Mouse (Mus musculus) MEL-GATA-1-ER (cell line): ENCODE data around the gene Nlgn1.

Source experiments
- DNase-seq: peaks from one replicate; pipeline ENCODE4 v3.0.0-alpha.2; 2012; ENCODE audit warnings: low read depth; ENCODE audit errors: extremely low read depth

Nlgn1 gene

DNA sequence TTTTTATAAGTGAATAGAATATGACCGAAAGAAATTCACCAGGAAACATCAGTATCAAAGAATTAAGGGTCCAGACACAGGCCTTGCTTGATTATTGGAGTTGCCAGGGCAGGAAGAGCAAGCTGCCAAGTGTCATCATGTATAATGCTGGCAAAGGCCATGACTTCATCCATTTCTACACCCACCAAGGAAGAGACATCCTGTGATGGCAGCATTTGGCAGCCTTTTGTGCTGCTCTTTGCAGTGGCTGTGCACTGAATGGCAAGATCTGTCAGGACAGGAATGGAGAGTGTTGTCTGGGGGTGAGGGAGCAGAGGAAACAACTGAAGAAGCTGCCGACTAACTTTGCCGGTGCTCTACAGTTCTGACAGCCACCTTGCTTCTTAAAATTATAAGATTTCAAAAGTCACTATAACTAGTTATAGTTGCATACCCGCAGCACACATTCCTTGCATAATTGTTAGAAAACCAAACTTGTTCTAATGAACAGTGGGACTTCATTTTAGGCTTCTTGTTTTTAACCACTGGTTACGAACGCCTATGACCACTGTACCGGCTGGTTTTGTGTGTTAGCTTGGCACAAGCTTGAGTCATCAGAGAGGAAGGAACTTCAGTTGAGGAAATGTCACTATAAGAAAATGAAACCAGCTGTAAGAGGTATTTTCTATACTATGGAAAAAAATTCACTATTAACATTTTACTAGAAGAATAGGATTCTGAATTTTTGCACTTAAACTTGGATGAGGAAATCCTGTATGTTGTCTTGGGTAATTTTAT, 487.4 kb downstream of the Nlgn1 start:
- DNase-seq, result no peak

DNA sequence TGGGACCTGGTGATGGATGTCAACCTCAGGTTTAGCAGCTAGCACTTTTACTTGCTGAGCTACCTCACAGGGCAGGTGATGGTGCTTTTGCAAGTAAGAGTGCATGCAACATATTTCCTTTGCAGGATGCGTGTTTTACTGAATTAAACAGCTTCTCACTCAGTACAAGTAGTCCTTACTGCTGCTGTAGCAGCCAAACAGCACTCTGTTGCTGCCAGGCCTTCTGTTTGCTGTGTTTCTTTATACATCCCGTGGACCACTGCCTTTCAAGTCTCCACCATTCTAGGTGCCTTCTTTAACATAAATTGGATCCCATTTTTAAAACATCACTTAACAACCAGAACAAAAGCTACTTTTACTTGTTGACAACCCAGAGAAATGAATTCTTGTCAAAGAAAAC, 502.0 kb downstream of the Nlgn1 start:
- DNase-seq, result no peak

DNA sequence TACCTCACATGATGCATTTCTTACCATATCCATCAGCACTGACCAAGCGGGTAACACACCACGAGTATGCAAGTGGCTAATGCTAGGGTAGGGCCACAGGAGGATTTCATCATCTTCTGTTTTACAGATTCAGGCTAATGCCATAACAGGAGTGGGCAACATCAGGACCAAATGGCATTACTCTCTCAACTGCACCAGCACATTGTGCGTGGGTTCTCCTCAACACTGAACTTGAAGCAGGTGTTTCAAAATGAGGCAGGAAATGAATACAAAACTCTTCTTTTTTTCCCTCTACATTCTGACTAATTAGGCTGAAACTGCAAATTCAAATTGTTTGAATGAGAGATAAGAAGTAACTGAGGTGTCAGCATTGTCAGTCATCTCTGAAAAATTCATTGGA, 518.9 kb downstream of the Nlgn1 start:
- DNase-seq, result no peak

DNA sequence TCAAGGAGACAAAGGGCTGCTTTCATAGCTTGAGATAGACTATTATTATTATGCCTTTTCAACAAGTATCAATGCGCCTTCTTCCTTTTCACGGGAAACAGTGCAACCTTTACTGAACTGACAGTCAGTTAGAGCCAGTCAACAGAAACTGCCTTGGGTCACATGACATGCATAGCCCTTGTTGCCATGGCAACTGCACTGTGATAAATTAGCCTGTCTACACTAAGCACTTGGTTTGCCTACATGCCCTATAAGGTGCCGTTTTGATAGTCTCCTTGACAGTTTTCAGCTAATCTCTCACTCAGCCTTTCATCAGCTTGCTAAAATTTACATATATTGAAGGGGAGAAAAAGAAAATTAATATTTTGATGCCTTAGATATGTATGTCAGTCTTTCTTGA, 524.7 kb downstream of the Nlgn1 start:
- no peak for DNase-seq

DNA sequence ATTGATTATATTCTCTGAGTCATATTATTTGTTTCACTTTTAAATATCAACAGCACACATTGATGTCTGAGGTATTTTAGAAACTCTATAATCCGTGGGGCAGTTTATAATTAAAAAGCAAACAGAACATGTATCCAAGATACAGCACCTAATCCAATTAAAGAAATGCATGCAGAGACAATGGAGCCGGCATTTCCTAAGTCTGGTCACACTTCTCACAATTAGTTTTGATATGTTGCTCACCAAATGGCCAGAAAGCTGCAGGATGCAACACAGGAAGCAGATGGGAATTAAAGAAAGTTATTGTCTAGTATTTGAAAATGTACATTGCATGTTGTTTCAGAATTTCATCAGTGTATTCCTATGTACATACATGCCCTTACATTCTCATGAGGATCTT, 550.6 kb downstream of the Nlgn1 start:
- no peak for DNase-seq

DNA sequence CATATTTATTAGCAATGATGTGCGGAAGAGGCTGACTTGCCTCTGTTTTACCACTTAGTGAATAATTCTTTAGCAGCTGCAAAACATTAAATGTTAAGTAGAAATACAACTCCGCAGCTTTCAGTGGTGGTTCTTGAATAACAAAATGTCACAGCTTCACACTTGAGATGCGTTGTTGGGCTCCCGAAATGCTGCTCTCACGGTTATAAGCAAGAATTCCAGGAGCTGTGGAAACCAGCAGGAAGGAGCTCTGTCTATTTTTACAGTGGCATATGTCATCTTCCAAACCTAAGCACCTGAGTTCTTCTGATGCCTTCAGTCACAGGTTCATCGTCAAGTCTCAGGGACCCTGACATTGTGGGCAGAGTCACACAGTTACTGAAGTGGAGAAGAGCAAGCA, 556.8 kb downstream of the Nlgn1 start:
- no peak for DNase-seq

DNA sequence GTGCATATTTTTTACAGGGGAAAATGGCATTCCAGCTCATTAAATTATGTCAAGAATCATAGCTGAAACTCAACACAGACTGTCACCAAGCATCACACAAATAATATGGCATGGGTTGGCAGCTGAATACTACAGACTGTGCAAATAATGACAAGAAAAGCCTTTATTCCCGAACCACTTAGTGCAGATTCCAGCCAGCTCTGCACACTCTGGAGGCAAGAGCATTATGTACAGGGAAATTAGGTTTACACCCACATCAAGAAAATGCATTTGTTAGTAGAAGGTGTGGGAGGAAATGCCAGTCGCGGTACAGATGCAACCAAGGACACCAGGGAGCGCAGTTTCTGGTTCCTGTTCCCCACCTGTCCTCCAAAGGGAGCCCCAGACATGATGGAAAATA, 558.4 kb downstream of the Nlgn1 start:
- no peak for DNase-seq

DNA sequence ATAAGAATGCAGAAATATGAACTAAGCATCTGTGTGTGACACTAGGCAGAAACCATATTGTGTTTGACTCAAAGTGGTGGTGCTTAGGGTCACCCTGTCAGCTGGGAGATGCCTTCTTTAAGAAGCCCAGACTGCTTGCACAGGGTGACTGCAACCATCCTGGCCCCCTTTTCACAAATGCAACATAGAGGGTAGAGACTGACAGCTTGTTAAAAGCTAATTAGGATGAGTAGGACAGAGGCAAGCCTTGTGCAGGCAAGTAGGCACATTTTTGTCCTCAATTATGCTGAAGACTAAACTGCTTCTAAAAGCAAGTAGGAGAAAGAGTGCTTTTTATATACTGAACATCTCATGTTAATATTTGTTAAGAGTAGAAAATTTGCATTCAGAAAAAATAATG, 558.8 kb downstream of the Nlgn1 start:
- no peak for DNase-seq

DNA sequence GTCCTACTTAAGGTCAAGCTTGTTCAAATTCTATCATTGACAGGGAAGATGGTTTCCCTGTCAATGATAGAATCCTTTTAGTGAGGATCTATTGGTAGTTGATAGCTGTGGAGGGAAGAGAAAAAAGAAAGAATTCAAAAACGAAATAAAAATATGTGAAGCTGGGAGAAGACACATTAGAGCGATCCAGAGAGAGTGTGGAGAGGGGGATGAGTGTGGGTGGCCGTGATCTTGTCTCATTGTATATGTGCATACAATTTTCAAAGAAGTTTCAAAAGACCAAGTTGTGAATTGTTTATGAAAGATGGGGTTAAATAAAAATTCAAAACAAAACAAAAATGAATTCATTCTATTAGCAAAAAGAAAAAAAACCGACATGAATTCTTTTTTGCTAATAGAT, 568.6 kb downstream of the Nlgn1 start:
- DNase-seq, result no peak

DNA sequence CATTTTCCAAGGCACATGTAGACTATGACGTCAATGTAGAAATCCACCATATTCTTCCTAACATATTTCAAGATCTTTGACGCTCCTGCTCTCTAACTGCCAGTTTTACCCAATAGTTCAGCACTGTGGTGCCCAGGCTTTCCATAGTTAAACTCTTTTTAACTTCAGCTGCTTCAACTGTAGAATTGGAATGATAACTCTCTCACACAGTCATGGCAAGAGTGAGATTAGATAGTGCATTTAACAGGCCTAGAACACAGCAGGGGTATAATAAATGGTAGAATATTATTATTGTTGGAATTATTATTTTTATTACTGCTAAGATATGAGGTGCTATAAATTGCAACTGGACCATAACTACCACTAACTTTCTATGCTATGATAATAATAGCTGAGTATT, 574.4 kb downstream of the Nlgn1 start:
- DNase-seq, result no peak

DNA sequence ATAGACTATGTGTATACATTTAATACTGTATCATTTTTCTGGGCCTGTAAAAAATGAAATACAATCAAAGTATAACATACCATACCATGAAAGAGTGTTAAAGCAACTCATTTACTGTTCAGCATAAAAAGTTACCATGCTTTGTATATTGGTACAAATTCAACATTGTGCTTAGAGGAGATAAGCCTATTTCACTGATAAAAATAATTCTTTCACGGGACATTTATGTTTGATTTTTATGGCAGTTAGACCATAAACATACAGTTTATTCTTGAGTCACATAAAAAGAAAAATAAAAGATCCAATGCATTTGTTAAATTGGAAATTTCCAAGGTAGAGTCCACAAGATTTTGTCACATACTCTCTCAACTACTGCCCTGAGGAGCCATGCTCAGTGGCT, 608.1 kb downstream of the Nlgn1 start:
- no peak for DNase-seq

DNA sequence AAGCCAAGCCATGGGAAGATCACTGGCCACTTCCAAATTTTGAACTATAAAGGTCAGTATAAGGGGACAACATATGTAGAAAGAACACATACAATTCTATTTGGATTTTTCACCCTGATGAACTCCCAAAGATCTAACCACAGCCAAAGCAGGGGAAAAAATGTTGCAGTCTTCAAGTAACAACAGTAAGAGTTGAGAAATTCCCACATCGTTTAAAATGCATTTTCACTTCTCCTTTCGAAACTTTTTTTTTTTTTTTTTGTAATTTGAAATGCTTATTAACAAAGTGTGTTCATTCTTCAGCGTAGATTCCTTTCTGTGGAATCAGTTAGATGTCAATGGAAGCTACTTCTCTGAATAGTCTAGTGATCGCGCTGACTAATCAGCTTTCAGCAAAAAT, 610.8 kb downstream of the Nlgn1 start:
- no peak for DNase-seq

DNA sequence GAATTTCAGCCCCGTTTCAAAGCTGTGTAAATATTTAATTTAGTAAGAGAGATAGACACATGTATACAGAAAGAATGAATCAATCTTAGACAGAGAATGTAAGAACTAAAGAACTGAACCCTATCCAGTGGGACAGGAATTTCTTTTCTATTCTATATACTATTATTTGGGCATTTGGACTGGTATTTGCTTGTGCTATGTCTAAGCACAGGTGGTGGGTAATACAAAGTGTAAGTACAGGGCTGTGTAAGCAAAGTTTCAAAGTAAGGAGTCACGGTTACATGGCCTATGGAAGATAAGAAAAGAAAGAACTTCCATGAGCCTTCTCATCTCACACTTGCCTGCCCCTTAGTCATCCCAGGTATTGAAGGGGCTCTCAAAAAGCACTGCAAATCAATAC, 624.9 kb downstream of the Nlgn1 start:
- no peak for DNase-seq

DNA sequence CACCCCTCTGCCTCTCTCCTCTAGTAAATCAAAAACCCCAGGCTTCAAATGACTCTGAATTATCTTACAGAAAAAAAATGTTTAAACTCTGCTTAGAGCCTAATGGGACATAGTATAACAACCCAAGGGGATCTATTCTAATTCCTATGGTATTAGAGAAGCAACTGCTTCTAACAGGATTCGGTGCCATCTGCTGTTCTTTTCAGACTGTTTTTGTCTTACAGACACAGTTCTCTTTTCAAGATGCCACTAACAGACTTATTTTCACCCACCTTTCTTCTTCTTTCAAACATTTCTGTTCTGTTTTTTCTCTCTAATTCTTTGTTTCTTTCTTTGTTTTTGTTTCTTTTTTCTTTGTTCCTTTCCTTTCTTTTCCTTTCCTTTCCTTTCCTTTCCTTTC, 635.0 kb downstream of the Nlgn1 start:
- no peak for DNase-seq

DNA sequence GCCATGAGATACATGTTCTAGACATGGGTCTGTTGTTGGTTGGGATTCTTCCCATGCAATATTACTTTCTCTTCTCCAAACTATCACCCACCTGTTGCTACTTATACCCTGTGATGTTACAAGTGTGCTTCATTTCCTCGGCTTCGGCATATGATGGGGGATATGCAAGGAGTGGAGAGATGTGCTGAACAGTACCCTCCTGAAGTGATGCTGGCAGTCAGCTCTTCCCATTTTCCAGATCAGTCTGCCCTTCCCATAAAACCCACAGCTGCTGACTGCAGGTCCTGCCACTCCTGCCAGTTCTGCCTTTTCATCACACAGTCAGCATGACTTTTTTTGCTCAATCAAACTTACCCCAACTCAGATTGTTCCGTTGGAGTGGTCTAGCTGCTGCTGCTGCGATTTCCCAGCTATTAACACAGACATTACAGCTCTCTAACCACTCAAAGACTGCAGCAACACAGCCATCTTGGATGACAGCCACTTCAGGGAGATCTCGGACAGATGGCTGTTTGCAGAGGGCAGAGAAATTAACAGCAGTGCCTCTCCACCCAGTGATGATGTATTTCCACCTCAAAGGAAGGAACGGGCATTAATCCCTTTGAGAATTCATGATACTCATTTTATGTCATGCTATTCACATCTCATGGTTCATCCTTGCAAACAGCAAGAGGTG, 643.3 kb downstream of the Nlgn1 start:
- DNase-seq, result no peak

DNA sequence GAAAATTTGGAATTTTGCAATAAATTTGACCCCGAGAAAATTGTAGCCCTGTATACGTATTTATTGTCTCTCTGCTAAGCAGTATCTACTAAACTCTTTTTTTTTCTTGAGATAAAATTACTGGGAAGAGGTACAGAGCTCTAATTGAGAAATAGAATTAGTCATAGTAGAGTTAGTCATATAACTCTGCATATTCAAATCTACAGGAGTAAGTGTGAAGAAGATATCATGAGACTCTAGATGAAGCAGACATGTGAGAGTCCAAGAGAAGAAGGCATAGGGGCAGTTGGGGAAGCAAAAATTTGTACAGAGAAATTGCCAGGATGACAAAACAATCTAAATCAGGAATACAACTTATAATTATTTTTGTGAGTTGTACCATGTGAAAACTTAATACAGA, 648.6 kb downstream of the Nlgn1 start:
- DNase-seq, result no peak

DNA sequence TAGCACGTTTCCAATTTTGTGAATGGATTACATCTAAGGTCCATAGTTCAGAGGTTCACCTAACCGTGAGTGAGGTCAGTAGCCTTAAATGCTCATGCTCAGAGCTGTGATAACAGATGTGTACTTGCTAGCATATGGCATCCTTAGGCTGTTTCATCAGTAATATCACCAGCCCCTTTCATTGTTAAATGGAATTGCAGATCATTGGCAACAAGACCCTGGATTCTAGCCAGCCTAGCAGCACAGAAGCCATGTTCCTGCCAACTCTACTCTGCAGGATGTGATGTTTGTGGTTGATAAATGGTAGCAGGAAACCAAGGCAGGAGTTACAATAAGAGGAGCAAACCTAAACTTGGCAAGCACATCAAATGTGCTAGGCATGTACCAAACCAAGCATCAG, 652.9 kb downstream of the Nlgn1 start:
- peak; percentile 19 for DNase-seq

DNA sequence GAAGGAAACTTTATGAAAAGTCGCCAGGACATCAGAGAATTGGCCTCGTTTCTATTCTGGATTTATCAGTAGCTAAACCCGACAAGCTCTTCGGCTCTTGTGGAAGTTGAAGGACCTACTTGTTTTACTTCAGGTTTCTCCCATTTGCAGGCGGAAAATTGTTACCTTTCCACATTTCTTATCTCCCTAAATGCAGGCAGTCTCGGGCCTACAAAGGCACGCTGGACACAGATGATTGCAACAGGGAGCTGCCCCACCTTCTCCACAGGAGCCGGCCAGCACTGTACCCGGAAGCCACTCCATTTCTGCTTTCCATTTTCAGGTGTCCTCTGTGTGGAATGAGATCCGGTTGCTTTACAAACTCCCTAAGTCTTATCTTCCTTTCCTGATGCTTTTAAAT, 656.4 kb downstream of the Nlgn1 start:
- DNase-seq, result peak; percentile 23

DNA sequence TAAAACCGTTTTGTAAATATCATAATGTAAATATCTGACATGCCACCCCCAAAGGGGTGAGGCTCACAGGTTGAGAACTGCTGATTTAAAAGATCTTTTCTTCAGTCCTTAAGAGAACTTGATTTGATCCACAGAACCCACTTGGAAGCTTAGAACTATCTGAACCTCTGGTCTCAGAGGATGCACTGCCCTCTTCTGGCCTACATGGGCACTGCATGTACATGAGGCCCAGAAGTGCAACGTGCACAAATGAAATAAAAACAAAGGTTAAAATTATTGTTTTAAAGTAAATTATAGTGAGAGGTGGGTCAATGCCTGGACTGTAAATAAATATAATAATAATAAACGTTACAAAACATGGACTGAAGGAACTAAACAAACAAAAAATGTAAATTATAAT, 657.2 kb downstream of the Nlgn1 start:
- DNase-seq, result peak; percentile 29

DNA sequence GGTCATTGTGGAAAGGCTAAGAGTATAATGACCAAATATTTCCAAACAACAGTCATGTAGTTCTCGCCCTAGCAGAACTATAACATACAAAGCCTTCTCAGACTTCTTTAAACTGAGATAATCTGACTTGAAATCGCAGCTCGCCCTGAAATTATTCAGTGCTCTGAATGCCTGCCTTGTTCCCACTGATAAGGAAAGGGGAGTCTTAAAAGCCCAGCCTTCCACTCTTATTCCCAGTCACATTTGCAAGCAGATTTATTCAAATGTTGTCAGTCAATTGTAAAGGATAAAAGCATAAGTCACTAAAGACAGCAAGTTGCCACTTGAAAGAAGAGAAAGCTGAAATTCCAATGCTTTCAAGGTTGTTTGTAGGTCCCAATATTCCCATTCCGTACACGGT, 658.9 kb downstream of the Nlgn1 start:
- DNase-seq, result no peak

DNA sequence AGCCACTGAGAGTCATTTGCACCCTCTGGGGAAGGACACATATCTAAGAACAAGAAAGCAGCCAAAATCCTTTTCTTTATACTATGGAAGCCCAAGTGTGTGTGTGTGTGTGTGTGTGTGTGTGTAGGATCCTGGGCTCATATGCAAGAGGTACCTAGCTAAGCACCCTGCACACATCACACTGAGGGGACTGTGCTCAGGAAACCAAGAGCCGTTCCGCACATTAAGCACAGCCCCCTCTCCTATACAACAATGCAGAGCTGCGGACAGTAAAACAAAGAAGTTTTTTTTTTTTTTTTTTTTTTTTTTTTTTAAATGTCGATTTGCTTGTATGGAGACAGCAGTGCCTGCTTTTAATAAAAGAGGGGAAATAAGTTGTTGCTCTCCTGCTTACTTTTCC, 659.5 kb downstream of the Nlgn1 start:
- no peak for DNase-seq

DNA sequence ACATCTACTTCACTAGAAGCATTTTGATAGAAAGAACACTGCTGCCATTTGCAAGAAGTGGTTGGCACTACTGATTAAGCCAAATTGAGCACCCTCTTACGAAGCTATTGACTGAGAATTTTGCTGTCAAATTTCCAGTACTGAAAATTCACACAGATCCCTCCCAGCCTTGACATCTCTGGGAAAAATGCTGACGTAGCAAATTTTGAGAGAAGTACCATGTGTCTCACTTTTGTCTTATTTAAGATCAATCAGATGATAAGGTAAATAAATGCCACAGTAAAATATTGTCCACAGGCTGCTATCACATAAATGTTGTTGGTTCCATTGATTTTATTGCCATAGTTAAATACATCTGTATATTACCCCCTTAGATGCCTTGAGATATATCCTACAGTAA, 668.8 kb downstream of the Nlgn1 start:
- no peak for DNase-seq

DNA sequence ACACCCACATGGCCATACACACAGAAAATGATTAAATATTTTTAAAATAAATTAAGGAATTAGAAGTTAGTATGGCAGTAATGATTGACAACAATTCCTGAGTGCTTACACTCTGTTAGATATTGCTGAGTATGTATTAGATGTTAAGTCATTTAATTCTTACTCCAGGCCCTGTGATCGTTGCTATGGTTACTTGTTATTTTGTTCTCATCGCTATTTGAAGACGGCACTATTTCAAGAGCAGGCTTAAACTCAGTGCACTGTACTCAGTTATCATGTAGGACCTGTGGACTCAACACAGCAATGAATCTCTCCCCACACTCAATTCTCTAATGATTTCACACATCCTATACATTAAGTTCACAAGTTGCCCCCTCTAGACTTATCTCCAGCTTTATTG, 672.0 kb downstream of the Nlgn1 start:
- no peak for DNase-seq
